Mouse (Mus musculus) heart, postnatal 0 days (tissue): Measurements from ENCODE around the gene Ccnl2. TPM values are rescaled to one million over a fixed set of nuclear protein-coding genes. Genes with fewer than 3 reads are reported as not detected.

ENCODE experiments used
- ATAC-seq: fragments of 200-750 bp; cut with Nextera tagmentation; 2 replicates; pipeline ENCODE4 v1.8.0; 2017; ENCODE audit warnings: low read depth, moderate number of reproducible peaks, moderate library complexity; ENCODE audit not compliant: insufficient read depth
- DNase-seq: peaks from one replicate; pipeline ENCODE4 v3.0.0-alpha.2; 2016; ENCODE audit warnings: low spot score
- H3K27ac ChIP-seq: fragments of 300-500 bp; sonication (generic); 2 replicates; pipeline ENCODE4 v1.5.1; 2014; ENCODE audit warnings: low read depth, mild to moderate bottlenecking
- H3K27me3 ChIP-seq: fragments of 300-500 bp; sonication (generic); 2 replicates; pipeline ENCODE4 v1.6.1; 2014; ENCODE audit warnings: low read length, mixed read lengths; ENCODE audit not compliant: control insufficient read depth, insufficient read depth
- H3K36me3 ChIP-seq: fragments of 300-500 bp; sonication (generic); replicated peaks from 2 replicates; pipeline ENCODE4 v1.6.1; 2014; ENCODE audit warnings: low read length, mixed read lengths; ENCODE audit not compliant: control insufficient read depth, insufficient read depth
- H3K4me1 ChIP-seq: fragments of 300-500 bp; sonication (generic); 2 replicates; pipeline ENCODE4 v1.6.1; 2014; ENCODE audit warnings: antibody characterized with exemption; ENCODE audit not compliant: control insufficient read depth, insufficient read depth
- H3K4me2 ChIP-seq: fragments of 300-500 bp; sonication (generic); 2 replicates; pipeline ENCODE4 v1.6.1; 2014; ENCODE audit warnings: low read depth, mild to moderate bottlenecking, low read length, moderate library complexity
- H3K4me3 ChIP-seq: fragments of 300-500 bp; sonication (generic); 2 replicates; pipeline ENCODE4 v1.5.1; 2014; ENCODE audit warnings: low read depth, low read length
- H3K9ac ChIP-seq: fragments of 300-500 bp; sonication (generic); replicated peaks from 2 replicates; pipeline ENCODE4 v1.6.1; 2014; ENCODE audit warnings: low read depth, low read length, mixed read lengths
- H3K9me3 ChIP-seq: fragments of 300-500 bp; sonication (generic); replicated peaks from 2 replicates; pipeline ENCODE4 v1.6.1; 2016; ENCODE audit warnings: low read length; ENCODE audit not compliant: control insufficient read depth
- CTCF ChIP-seq: IDR thresholded peaks from 2 replicates; pipeline ENCODE4 v1.5.1; 2016; ENCODE audit warnings: antibody characterized with exemption, control low read depth, low read depth
- EP300 ChIP-seq: IDR thresholded peaks from 2 replicates; pipeline ENCODE4 v1.6.1; 2016; ENCODE audit warnings: antibody characterized with exemption, low read depth
- WGBS: fragments of 180-500 bp; shearing (Covaris S2); extraction: QIAGEN DNeasy Blood & Tissue Kit; methylation state at CpG from one replicate; pipeline ENCODE4 v1.1.7; 2014; 5-methylcytosine and 5-hydroxymethylcytosine counted together
- microRNA-seq: library from miRNA; unstranded; fragments of <30 nt; microRNA quantifications from one replicate; pipeline ENCODE4, GENCODE M21; 2016
- polyA plus RNA-seq: library from polyadenylated mRNA; unstranded; fragments of >200 nt; fragmentation: Nextera tagmentation; extraction: Ambion mirVana; gene quantifications from 2 replicates; pipeline ENCODE4 v1.2.1, GENCODE M21; 2015
- total RNA-seq: library from RNA; depleted of rRNA; stranded (reverse); fragments of >200 nt; gene quantifications from 2 replicates; pipeline ENCODE4 v1.2.3, GENCODE M21; 2014; ENCODE audit warnings: low replicate concordance; rRNA removed

The Ccnl2 gene
- total and polyA plus RNA-seq, 2 experiments from 2014 or later, result 80.7 to 83.0 TPM

DNA sequence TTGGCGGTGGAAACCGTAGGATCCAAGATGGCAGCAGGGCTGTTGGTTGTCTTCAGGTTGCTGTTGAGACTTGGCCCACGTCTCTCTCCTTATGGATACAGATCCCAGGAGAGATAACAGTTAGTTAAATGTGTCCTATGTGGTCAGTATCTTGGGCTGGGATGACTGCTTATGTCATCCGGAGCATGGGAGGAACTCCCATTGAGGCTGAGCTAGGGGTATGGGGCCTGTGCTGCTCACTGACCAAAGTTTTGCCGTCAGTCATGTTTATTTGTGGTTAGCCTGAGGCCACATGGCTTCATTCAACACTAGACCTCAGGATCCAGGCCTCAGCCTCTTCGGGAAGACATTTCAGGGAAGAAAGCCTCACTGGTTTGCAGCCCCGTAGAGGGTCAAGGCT lies 59.1 kb downstream of the Ccnl2 start:
- 90% methylated on average over 7 of the region's 7 CpGs for WGBS
- Histone ChIP-seq H3K36me3 (peaks cover 39% of the 10 kb centered on the region), H3K27ac (no peak overlapping the region)

More for the DNA sequence above, 59.1 kb downstream of the Ccnl2 start:
- H3K27me3 ChIP-seq, result no peaks in the 10 kb centered on the region
- no peaks in the 10 kb centered on the region for H3K9me3 ChIP-seq
- DNase-seq, result no peak
- TF ChIP-seq CTCF (no peak), EP300 (no peak)
- no peak overlapping the region for H3K9ac ChIP-seq
- H3K4me3 ChIP-seq, result no peak overlapping the region
- H3K4me2 ChIP-seq, result no peak overlapping the region
- H3K4me1 ChIP-seq, result peaks cover 15% of the 10 kb centered on the region
- ATAC-seq, result no peak

Small RNAs within 50 kb of the gene (microRNA-seq; reads per million reads assigned to microRNA genes)
- gene Gm27743, result not detected

Other genes starting within 250 kb of the Ccnl2 start
- gene Slc35e2, start 211.1 kb upstream of the Ccnl2 start, total RNA-seq, result 11.8 and 14.4 TPM in 2 replicates
- gene Slc35e2, start 211.1 kb upstream of the Ccnl2 start, polyA plus RNA-seq, result 3.6 and 4.4 TPM in 2 replicates
- 8.7 and 15.3 TPM in 2 replicates for gene Cdk11b, start 187.6 kb upstream of the Ccnl2 start, total RNA-seq
- gene Cdk11b, start 187.6 kb upstream of the Ccnl2 start, polyA plus RNA-seq, result 36.8 TPM in 2 replicates
- gene Gm10563, start 167.1 kb upstream of the Ccnl2 start, total RNA-seq, result not detected in 2 replicates
- gene Gm10563, start 167.1 kb upstream of the Ccnl2 start, polyA plus RNA-seq, result not detected in 2 replicates
- 66.6 and 76.6 TPM in 2 replicates for gene Mmp23, start 159.1 kb upstream of the Ccnl2 start, total RNA-seq
- 49.8 and 49.9 TPM in 2 replicates for gene Mmp23, start 159.1 kb upstream of the Ccnl2 start, polyA plus RNA-seq
- 27.3 and 30.4 TPM in 2 replicates for gene Mib2, start 143.3 kb upstream of the Ccnl2 start, total RNA-seq
- gene Mib2, start 143.3 kb upstream of the Ccnl2 start, polyA plus RNA-seq, result 9.9 and 12.1 TPM in 2 replicates
- 4.1 and 9.7 TPM in 2 replicates for gene Fndc10, start 118.1 kb upstream of the Ccnl2 start, total RNA-seq
- gene Fndc10, start 118.1 kb upstream of the Ccnl2 start, polyA plus RNA-seq, result 1.8 and 2.1 TPM in 2 replicates
- gene Ssu72, start 107.7 kb upstream of the Ccnl2 start, total RNA-seq, result 83.6 and 95.7 TPM in 2 replicates
- 106 TPM in 2 replicates for gene Ssu72, start 107.7 kb upstream of the Ccnl2 start, polyA plus RNA-seq
- 0.57 and 1.7 TPM in 2 replicates for gene Tmem240, start 77.7 kb upstream of the Ccnl2 start, total RNA-seq
- 0.41 and 0.48 TPM in 2 replicates for gene Tmem240, start 77.7 kb upstream of the Ccnl2 start, polyA plus RNA-seq
- gene Atad3a, start 51.4 kb upstream of the Ccnl2 start, total RNA-seq, result 123 and 128 TPM in 2 replicates
- gene Atad3a, start 51.4 kb upstream of the Ccnl2 start, polyA plus RNA-seq, result 85.3 and 99.3 TPM in 2 replicates
- 15.5 and 20.0 TPM in 2 replicates for gene Vwa1, start 37.8 kb upstream of the Ccnl2 start, total RNA-seq
- 7.1 and 7.5 TPM in 2 replicates for gene Vwa1, start 37.8 kb upstream of the Ccnl2 start, polyA plus RNA-seq
- gene Tmem88b, start 26.6 kb upstream of the Ccnl2 start, total RNA-seq, result 3.4 and 4.2 TPM in 2 replicates
- gene Tmem88b, start 26.6 kb upstream of the Ccnl2 start, polyA plus RNA-seq, result 2.5 and 2.9 TPM in 2 replicates
- gene Ankrd65, start 22.1 kb upstream of the Ccnl2 start, total RNA-seq, result not detected in 2 replicates
- 0.26 TPM in 1 of 2 replicates, not detected in the other for gene Ankrd65, start 22.1 kb upstream of the Ccnl2 start, polyA plus RNA-seq
- gene Mrpl20, start 9.6 kb upstream of the Ccnl2 start, total RNA-seq, result 32.2 and 91.4 TPM in 2 replicates
- gene Mrpl20, start 9.6 kb upstream of the Ccnl2 start, polyA plus RNA-seq, result 188 and 207 TPM in 2 replicates
- 122 and 146 TPM in 2 replicates for gene Aurkaip1, start 18.8 kb downstream of the Ccnl2 start, total RNA-seq
- gene Aurkaip1, start 18.8 kb downstream of the Ccnl2 start, polyA plus RNA-seq, result 155 TPM in 2 replicates
- 99.5 and 113 TPM in 2 replicates for gene Mxra8, start 27.2 kb downstream of the Ccnl2 start, total RNA-seq
- gene Mxra8, start 27.2 kb downstream of the Ccnl2 start, polyA plus RNA-seq, result 57.8 and 62.6 TPM in 2 replicates
- 49.5 and 76.4 TPM in 2 replicates for gene Dvl1, start 34.9 kb downstream of the Ccnl2 start, total RNA-seq
- 2.8 and 2.9 TPM in 2 replicates for gene Dvl1, start 34.9 kb downstream of the Ccnl2 start, polyA plus RNA-seq
- 0.11 and 0.19 TPM in 2 replicates for gene Tas1r3, start 50.9 kb downstream of the Ccnl2 start, total RNA-seq
- 0.04 and 0.05 TPM in 2 replicates for gene Tas1r3, start 50.9 kb downstream of the Ccnl2 start, polyA plus RNA-seq
- 9.8 and 11.8 TPM in 2 replicates for gene Cptp, start 57.0 kb downstream of the Ccnl2 start, total RNA-seq
- 7.0 and 7.2 TPM in 2 replicates for gene Cptp, start 57.0 kb downstream of the Ccnl2 start, polyA plus RNA-seq
- gene Ints11, start 57.1 kb downstream of the Ccnl2 start, total RNA-seq, result 19.0 and 25.1 TPM in 2 replicates
- 20.0 and 21.6 TPM in 2 replicates for gene Ints11, start 57.1 kb downstream of the Ccnl2 start, polyA plus RNA-seq
- 31.3 and 33.9 TPM in 2 replicates for gene Pusl1, start 79.3 kb downstream of the Ccnl2 start, total RNA-seq
- gene Pusl1, start 79.3 kb downstream of the Ccnl2 start, polyA plus RNA-seq, result 20.1 and 22.3 TPM in 2 replicates
- gene Acap3, start 79.3 kb downstream of the Ccnl2 start, total RNA-seq, result 16.3 and 31.2 TPM in 2 replicates
- gene Acap3, start 79.3 kb downstream of the Ccnl2 start, polyA plus RNA-seq, result 5.8 and 6.4 TPM in 2 replicates
- gene Ube2j2, start 131.3 kb downstream of the Ccnl2 start, total RNA-seq, result 46.4 and 46.8 TPM in 2 replicates
- 63.3 and 66.9 TPM in 2 replicates for gene Ube2j2, start 131.3 kb downstream of the Ccnl2 start, polyA plus RNA-seq
- gene C1qtnf12, start 149.8 kb downstream of the Ccnl2 start, total RNA-seq, result 42.5 and 51.4 TPM in 2 replicates
- 20.5 and 20.8 TPM in 2 replicates for gene C1qtnf12, start 149.8 kb downstream of the Ccnl2 start, polyA plus RNA-seq
- 3.9 and 11.2 TPM in 2 replicates for gene B3galt6, start 180.2 kb downstream of the Ccnl2 start, total RNA-seq
- gene B3galt6, start 180.2 kb downstream of the Ccnl2 start, polyA plus RNA-seq, result 5.0 and 5.7 TPM in 2 replicates
- 88.4 and 114 TPM in 2 replicates for gene Sdf4, start 180.4 kb downstream of the Ccnl2 start, total RNA-seq
- 102 and 105 TPM in 2 replicates for gene Sdf4, start 180.4 kb downstream of the Ccnl2 start, polyA plus RNA-seq
- gene Tnfrsf4, start 201.4 kb downstream of the Ccnl2 start, total RNA-seq, result not detected in 2 replicates
- 0.26 and 0.31 TPM in 2 replicates for gene Tnfrsf4, start 201.4 kb downstream of the Ccnl2 start, polyA plus RNA-seq
- 2.2 TPM in 1 of 2 replicates, not detected in the other for gene Tnfrsf18, start 213.7 kb downstream of the Ccnl2 start, total RNA-seq
- 0.88 and 1.00 TPM in 2 replicates for gene Tnfrsf18, start 213.7 kb downstream of the Ccnl2 start, polyA plus RNA-seq
- not detected in 2 replicates for gene Ttll10, start 246.9 kb downstream of the Ccnl2 start, total RNA-seq
- gene Ttll10, start 246.9 kb downstream of the Ccnl2 start, polyA plus RNA-seq, result 0.08 TPM in 1 of 2 replicates, not detected in the other